In the genomic region with DNA sequence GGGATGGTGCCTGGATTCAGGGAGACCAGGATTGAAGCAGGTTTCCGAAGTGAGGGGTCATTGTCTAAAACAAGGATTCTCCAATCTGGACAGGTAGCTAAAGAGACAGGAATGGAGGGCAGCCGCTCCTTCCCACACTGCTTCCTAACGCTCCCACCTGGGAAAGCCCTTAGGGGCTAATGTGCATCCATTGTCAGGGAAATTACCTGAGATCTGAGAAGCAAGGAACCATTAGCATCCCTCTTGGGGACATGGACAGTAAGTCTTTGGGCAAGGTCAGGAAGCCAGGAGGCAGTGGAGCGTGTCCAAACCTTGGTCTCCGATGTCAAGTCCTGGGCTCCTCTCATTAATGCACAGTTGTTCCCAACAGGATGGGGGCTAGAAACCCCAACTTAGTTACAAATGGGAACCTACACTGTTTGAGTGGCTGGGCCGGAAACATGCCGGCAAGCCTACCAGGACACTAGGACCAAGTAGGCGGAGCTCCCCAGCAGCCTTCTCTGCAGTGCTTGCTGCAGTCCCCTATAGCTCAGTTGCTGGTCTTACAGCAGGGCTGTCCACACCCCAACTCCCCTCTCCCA, we compare ENCODE assay signal across 8 mouse cellular contexts. TPM values are rescaled to one million over a fixed set of nuclear protein-coding genes. Genes with fewer than 3 reads are reported as not detected.
A peak's percentile ranks its signal among the peaks of the same experiment; 100 is the strongest.
DNase-seq lines count a peak whose midpoint lies in the region; ATAC-seq and TF ChIP-seq lines count a peak whose summit lies in the region.

No protein-coding gene starts in this region.

- H3K4me3 ChIP-seq in ES-E14 (ENCODE audit: insufficient read depth in 1 of 2, low read depth in 1 of 2, low read length in 2 of 2, poor library complexity in 1 of 2, severe bottlenecking in 1 of 2), result peak overlapping the region; percentile 33 to 68; a peak in 3 of 4 replicates
- peak overlapping the region; percentile 53 for H3K4me3 ChIP-seq in hindbrain, embryonic 12.5 days
- peak overlapping the region; percentile 55 for H3K4me3 ChIP-seq in limb, embryonic 15.5 days

- H3K36me3 ChIP-seq in ES-E14 (ENCODE audit: control insufficient read depth, insufficient read depth, low read length, poor library complexity, severe bottlenecking), result peaks cover 9% of the 10 kb centered on the region; the same call in 1 of the 2 replicates
- peaks cover 22% of the 10 kb centered on the region for H3K36me3 ChIP-seq in hindbrain, embryonic 12.5 days
- H3K36me3 ChIP-seq in limb, embryonic 15.5 days, result peaks cover 24% of the 10 kb centered on the region

- no peaks in the 10 kb centered on the region for H3K9me3 ChIP-seq in ES-E14 (ENCODE audit: control insufficient read depth, insufficient read depth, low read depth, low read length)
- no peaks in the 10 kb centered on the region for H3K9me3 ChIP-seq in hindbrain, embryonic 12.5 days (replicated peaks)
- no peaks in the 10 kb centered on the region for H3K9me3 ChIP-seq in limb, embryonic 15.5 days

- H3K27me3 ChIP-seq in hindbrain, embryonic 12.5 days, result peaks cover 61% of the 10 kb centered on the region
- peaks cover 57% of the 10 kb centered on the region for H3K27me3 ChIP-seq in limb, embryonic 15.5 days

- 5% methylated on average over 8 of the region's 8 CpGs for WGBS in hindbrain, embryonic 12.5 days
- 13% methylated on average over 8 of the region's 8 CpGs for WGBS in limb, embryonic 15.5 days

- in situ Hi-C loops in ES-E14 (cut with MboI; ENCODE audit: low sequenced_read_pairs in 2 of 2, unreplicated experiment in 2 of 2), result no loop called here

- no peak overlapping the region for H3K9ac ChIP-seq in ES-E14 (ENCODE audit: insufficient read depth, low read depth, low read length, poor library complexity, severe bottlenecking)
- peak overlapping the region; percentile 66 for H3K9ac ChIP-seq in hindbrain, embryonic 12.5 days
- 0 out of 2 replicates have a peak overlapping the region, but pooled peaks have one; percentile 17 for H3K9ac ChIP-seq in limb, embryonic 15.5 days

- peak; percentile 32 to 40 for DNase-seq in cerebellum, postnatal 25 days
- no peak for DNase-seq in cerebellum, adult 9-10 months
- DNase-seq in ES-E14 (ENCODE audit: low read depth, low spot score), result peak; percentile 77
- no peak for DNase-seq in B cell, adult 2 months
- no peak for DNase-seq in adrenal gland, adult (ENCODE audit: inconsistent age in 2 of 2, low spot score in 1 of 2)
- no peak for DNase-seq in spleen, postnatal 4 days (ENCODE audit: low spot score in 2 of 2)

- H3K4me2 ChIP-seq in hindbrain, embryonic 12.5 days (replicated peaks), result peak overlapping the region; percentile 95
- peak overlapping the region; percentile 100 for H3K4me2 ChIP-seq in limb, embryonic 15.5 days

- H3K4me1 ChIP-seq in ES-E14 (ENCODE audit: control insufficient read depth in 2 of 2, insufficient read depth in 2 of 2, low read length in 2 of 2, poor library complexity in 1 of 2), result peaks cover 7 to 28% of the 10 kb centered on the region in 2 experiments; a peak in 3 of 4 replicates
- peaks cover 26% of the 10 kb centered on the region for H3K4me1 ChIP-seq in hindbrain, embryonic 12.5 days
- H3K4me1 ChIP-seq in limb, embryonic 15.5 days, result peaks cover 34% of the 10 kb centered on the region

- no peak overlapping the region; the same call in 1 of the 2 replicates for H3K27ac ChIP-seq in ES-E14 (ENCODE audit: insufficient read depth, low read depth, low read length, poor library complexity, severe bottlenecking)
- H3K27ac ChIP-seq in hindbrain, embryonic 12.5 days, result no peak overlapping the region
- H3K27ac ChIP-seq in limb, embryonic 15.5 days, result no peak overlapping the region

- ATAC-seq in hindbrain, embryonic 12.5 days (ENCODE audit: low FRiP score), result no peak
- no peak for ATAC-seq in limb, embryonic 15.5 days (ENCODE audit: insufficient number of reproducible peaks, low FRiP score, low TSS enrichment, low read depth)

TF ChIP-seq in ES-E14, 5 proteins besides CTCF, POLR2A, EP300 and RAD21:
- TF ChIP-seq CHD2 (IDR thresholded peaks at IDR 0.05; ENCODE audit: low read depth, low read length), result no peak
- no peak for TF ChIP-seq MAFK (IDR thresholded peaks at IDR 0.05; ENCODE audit: insufficient read depth, low read depth, low read length)
- no peak for TF ChIP-seq ZC3H11A (IDR thresholded peaks at IDR 0.05; ENCODE audit: borderline replicate concordance, low read depth, low read length)
- no peak for TF ChIP-seq ZNF384 (IDR thresholded peaks at IDR 0.05; ENCODE audit: low read depth, low read length)
- no peak for TF ChIP-seq HCFC1 (IDR thresholded peaks at IDR 0.05; ENCODE audit: borderline replicate concordance, insufficient read depth, low read length)

RNA-seq across cellular contexts. Expression of a gene that starts 2.5 kb away (rescaled TPM):
- 4.4 and 5.0 TPM in 2 replicates for total RNA-seq in ES-E14 (2012; rRNA removed)
- polyA plus RNA-seq in hindbrain, embryonic 12.5 days (2016; fragmentation: Nextera tagmentation; extraction: Ambion mirVana), result 0.22 and 0.27 TPM in 2 replicates
- 0.42 and 0.76 TPM in 2 replicates for polyA plus RNA-seq in limb, embryonic 15.5 days (2015; fragmentation: Nextera tagmentation; extraction: Ambion mirVana)

RNA-seq across cellular contexts. Expression of a gene that starts 20.9 kb away (rescaled TPM):
- 87.5 and 118 TPM in 2 replicates for total RNA-seq in ES-E14 (2012; rRNA removed)
- 49.0 TPM in 2 replicates for polyA plus RNA-seq in hindbrain, embryonic 12.5 days (2016; fragmentation: Nextera tagmentation; extraction: Ambion mirVana)
- 62.5 and 64.0 TPM in 2 replicates for polyA plus RNA-seq in limb, embryonic 15.5 days (2015; fragmentation: Nextera tagmentation; extraction: Ambion mirVana)

Comparison
In these comparisons a context has a peak if more than half of its experiments do, and no peak if none do; other contexts are left out.
1. DNase-seq: peak in cerebellum, postnatal 25 days (2 of 2) and ES-E14 (single experiment); none in cerebellum, adult 9-10 months (single experiment), B cell, adult 2 months (0 of 2), adrenal gland, adult (0 of 2) and spleen, postnatal 4 days (0 of 2).
2. Peak in every context shown above with its lines, with median percentiles within 50 percentile points of each other: H3K4me3 ChIP-seq.